Mouse (Mus musculus): ENCODE data around the gene Grip2. TPM values are rescaled to one million over a fixed set of nuclear protein-coding genes. Genes with fewer than 3 reads are reported as not detected.

Grip2 gene
- 7.9 and 12.6 TPM in 2 replicates for polyA plus RNA-seq (2015; fragmentation: Nextera tagmentation; extraction: Ambion mirVana)

DNA sequence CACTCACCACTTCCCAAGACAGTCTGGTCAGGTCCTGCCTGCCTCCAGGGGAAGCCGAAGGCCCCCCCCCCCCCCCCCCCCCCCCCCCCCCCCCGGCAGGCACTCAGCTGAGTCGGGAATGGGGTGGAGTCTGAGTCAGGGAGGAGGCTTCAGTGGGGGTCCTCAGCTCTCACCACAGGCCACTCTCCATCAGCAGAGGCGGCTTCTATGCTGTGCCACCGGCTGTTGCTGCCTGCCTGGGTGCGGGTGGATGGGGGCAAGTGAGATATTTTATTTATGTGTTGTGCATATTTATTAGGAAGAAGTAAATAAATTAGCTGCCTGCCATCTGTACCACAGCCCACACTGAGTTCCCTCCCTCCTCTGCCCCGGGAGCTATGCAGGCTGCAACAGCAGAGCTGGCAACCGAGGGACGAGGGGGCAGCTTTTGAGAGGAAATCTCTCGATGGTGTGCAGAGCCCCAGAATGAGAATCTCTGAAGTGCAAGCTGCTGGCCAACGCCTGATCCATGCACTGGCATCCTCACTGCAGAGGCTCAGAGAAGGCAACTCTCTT lies at the start of gene Grip2:
Grip2 (minus strand) TSS at position 235 of the 555 bp plus-strand sequence.

Other genes with a start within 250 kb of the Grip2 start
- 31.3 and 35.8 TPM in 2 replicates for gene Slc6a6, start 143.2 kb downstream of the Grip2 start, polyA plus RNA-seq (2015; fragmentation: Nextera tagmentation; extraction: Ambion mirVana)
- 18.3 and 21.9 TPM in 2 replicates for gene Ccdc174, start 50.8 kb upstream of the Grip2 start, polyA plus RNA-seq (2015; fragmentation: Nextera tagmentation; extraction: Ambion mirVana)
- 0.09 and 0.17 TPM in 2 replicates for gene 4930590J08Rik, start 75.6 kb upstream of the Grip2 start, polyA plus RNA-seq (2015; fragmentation: Nextera tagmentation; extraction: Ambion mirVana)
- 6.9 and 7.3 TPM in 2 replicates for gene Fgd5, start 151.6 kb upstream of the Grip2 start, polyA plus RNA-seq (2015; fragmentation: Nextera tagmentation; extraction: Ambion mirVana)

All from skeletal muscle tissue, postnatal 0 days (tissue).